Mouse (Mus musculus) lung, postnatal 0 days (tissue): Measurements from ENCODE around the gene Syt13. TPM values are rescaled to one million over a fixed set of nuclear protein-coding genes. Genes with fewer than 3 reads are reported as not detected.

Source experiments
- ATAC-seq: fragments of 200-750 bp; cut with Nextera tagmentation; 2 replicates; pipeline ENCODE4 v1.8.0; 2017; ENCODE audit warnings: moderate library complexity
- DNase-seq: peaks from one replicate; pipeline ENCODE4 v3.0.0-alpha.2; 2016; ENCODE audit warnings: low spot score
- H3K27ac ChIP-seq: fragments of 300-500 bp; sonication (generic); 2 replicates; pipeline ENCODE4 v1.5.1; 2014; ENCODE audit warnings: antibody characterized with exemption, mild to moderate bottlenecking, low read length, mixed read lengths
- H3K27me3 ChIP-seq: fragments of 300-500 bp; sonication (generic); replicated peaks from 2 replicates; pipeline ENCODE4 v1.6.1; 2014; ENCODE audit warnings: low read length, mixed read lengths; ENCODE audit not compliant: insufficient read depth
- H3K36me3 ChIP-seq: fragments of 300-500 bp; sonication (generic); 2 replicates; pipeline ENCODE4 v1.6.1; 2014; ENCODE audit warnings: low read length, mixed read lengths; ENCODE audit not compliant: insufficient read depth
- H3K4me1 ChIP-seq: fragments of 300-500 bp; sonication (generic); 2 replicates; pipeline ENCODE4 v1.6.1; 2014; ENCODE audit warnings: antibody characterized with exemption, low read depth, low read length, mixed read lengths; ENCODE audit not compliant: insufficient read depth
- H3K4me2 ChIP-seq: fragments of 300-500 bp; sonication (generic); replicated peaks from 2 replicates; pipeline ENCODE4 v1.6.1; 2014; ENCODE audit warnings: low read depth, mild to moderate bottlenecking, low read length, moderate library complexity, mixed read lengths
- H3K4me3 ChIP-seq: fragments of 300-500 bp; sonication (generic); 2 replicates; pipeline ENCODE4 v1.5.1; 2014; ENCODE audit warnings: low read depth, low read length
- H3K9ac ChIP-seq: fragments of 300-500 bp; sonication (generic); replicated peaks from 2 replicates; pipeline ENCODE4 v1.6.1; 2014; ENCODE audit warnings: low read depth, mild to moderate bottlenecking
- H3K9me3 ChIP-seq: fragments of 300-500 bp; sonication (generic); 2 replicates; pipeline ENCODE4 v1.6.1; 2016; ENCODE audit warnings: low read length, mixed read lengths
- CTCF ChIP-seq: IDR thresholded peaks from 2 replicates; pipeline ENCODE4 v1.5.1; 2016; ENCODE audit warnings: antibody characterized with exemption, mild to moderate bottlenecking
- EP300 ChIP-seq: IDR thresholded peaks from 2 replicates; pipeline ENCODE4 v1.6.1; 2016; ENCODE audit warnings: antibody characterized with exemption, mild to moderate bottlenecking, control low read depth
- WGBS: fragments of 180-500 bp; shearing (Covaris S2); extraction: QIAGEN DNeasy Blood & Tissue Kit; methylation state at CpG from one replicate; pipeline ENCODE4 v1.1.7; 2014; 5-methylcytosine and 5-hydroxymethylcytosine counted together
- polyA plus RNA-seq: library from polyadenylated mRNA; unstranded; fragments of >200 nt; fragmentation: Nextera tagmentation; extraction: Ambion mirVana; gene quantifications from 2 replicates; pipeline ENCODE4 v1.2.1, GENCODE M21; 2015

Gene Syt13
- polyA plus RNA-seq, 1 experiment from 2014 or later: 0.24 TPM

GRCm38 (mm10) chr2:92877488-92877887, 37.4 kb upstream of the Syt13 start:
- Histone ChIP-seq H3K9me3 (no peaks in the 10 kb centered on the region), H3K27ac (no peak overlapping the region), H3K9ac (no peak overlapping the region), H3K27me3 (no peaks in the 10 kb centered on the region), H3K4me1 (no peaks in the 10 kb centered on the region), H3K36me3 (no peaks in the 10 kb centered on the region), H3K4me2 (no peak overlapping the region), H3K4me3 (no peak overlapping the region)
- no peak for ATAC-seq
- TF ChIP-seq CTCF (no peak), EP300 (no peak)
- 67% methylated on average over 3 of the region's 3 CpGs for WGBS
- no peak for DNase-seq

GRCm38 (mm10) chr2:92883039-92883911, 31.6 kb upstream of the Syt13 start:
- ATAC-seq: peak; percentile 44; the same call in 1 of the 2 replicates
- 0 out of 2 replicates have a peak, but pooled peaks cover 3% of the 10 kb centered on the region for H3K4me1 ChIP-seq
- H3K4me3 ChIP-seq: no peak overlapping the region
- no peak overlapping the region for H3K4me2 ChIP-seq
- no peaks in the 10 kb centered on the region for H3K36me3 ChIP-seq
- no peak overlapping the region for H3K9ac ChIP-seq
- H3K9me3 ChIP-seq: no peaks in the 10 kb centered on the region
- no peak overlapping the region for H3K27ac ChIP-seq
- 6% methylated on average over 15 of the region's 15 CpGs for WGBS
- TF ChIP-seq EP300 (no peak), CTCF (peak; percentile 89)
- DNase-seq: peak; percentile 79
- no peaks in the 10 kb centered on the region for H3K27me3 ChIP-seq

GRCm38 (mm10) chr2:92883912-92884243, 31.0 kb upstream of the Syt13 start:
- H3K36me3 ChIP-seq: no peaks in the 10 kb centered on the region
- H3K4me1 ChIP-seq: 0 out of 2 replicates have a peak, but pooled peaks cover 3% of the 10 kb centered on the region
- WGBS: 3% methylated on average over 2 of the region's 2 CpGs
- H3K27ac ChIP-seq: no peak overlapping the region
- H3K4me3 ChIP-seq: no peak overlapping the region
- ATAC-seq (peak; percentile 33), DNase-seq (peak; percentile 53)
- no peaks in the 10 kb centered on the region for H3K9me3 ChIP-seq
- H3K4me2 ChIP-seq: no peak overlapping the region
- no peak overlapping the region for H3K9ac ChIP-seq
- TF ChIP-seq CTCF (no peak), EP300 (no peak)
- no peaks in the 10 kb centered on the region for H3K27me3 ChIP-seq

DNA sequence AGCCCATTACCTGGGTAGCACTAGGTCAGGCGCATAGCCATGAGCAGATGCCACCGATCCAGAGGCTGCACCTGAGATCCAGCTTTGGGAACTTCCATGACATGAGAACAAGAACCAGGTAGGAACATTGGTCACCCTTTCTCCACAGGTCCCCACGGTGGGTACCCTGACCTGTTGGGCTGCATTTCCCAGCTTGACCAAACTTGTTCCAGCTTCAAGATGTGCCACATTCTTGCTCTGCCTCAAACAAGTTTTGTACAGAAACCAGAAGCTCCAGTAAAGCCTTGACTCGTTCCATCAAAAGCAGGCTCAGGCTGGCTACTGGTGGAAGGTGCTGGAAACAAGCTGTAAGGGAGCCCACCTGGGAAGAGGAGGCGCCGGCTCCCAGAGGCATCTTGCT, 29.9 kb upstream of the Syt13 start:
- ATAC-seq: no peak
- 0 out of 2 replicates have a peak, but pooled peaks cover 3% of the 10 kb centered on the region for H3K4me1 ChIP-seq
- no peak for DNase-seq
- H3K36me3 ChIP-seq: no peaks in the 10 kb centered on the region
- no peak overlapping the region for H3K4me3 ChIP-seq
- no peak for TF ChIP-seq EP300
- TF ChIP-seq CTCF: no peak
- H3K27me3 ChIP-seq: no peaks in the 10 kb centered on the region
- no peak overlapping the region for H3K9ac ChIP-seq
- WGBS: 83% methylated on average over 6 of the region's 6 CpGs
- H3K9me3 ChIP-seq: no peaks in the 10 kb centered on the region
- no peak overlapping the region for H3K4me2 ChIP-seq
- no peak overlapping the region for H3K27ac ChIP-seq

- Histone ChIP-seq H3K4me1 (0 out of 2 replicates have a peak, but pooled peaks cover 3% of the 10 kb centered on the region), H3K27ac (no peak overlapping the region), H3K9me3 (no peaks in the 10 kb centered on the region), H3K9ac (no peak overlapping the region), H3K36me3 (no peaks in the 10 kb centered on the region), H3K27me3 (no peaks in the 10 kb centered on the region), H3K4me2 (no peak overlapping the region), H3K4me3 (no peak overlapping the region)
- no peak for ATAC-seq
- TF ChIP-seq CTCF: no peak
- WGBS: 70% methylated on average over 3 of the region's 3 CpGs
- DNase-seq: no peak
These were observed 28.0 kb upstream of the Syt13 start for GRCm38 (mm10) chr2:92886862-92887261.

DNA sequence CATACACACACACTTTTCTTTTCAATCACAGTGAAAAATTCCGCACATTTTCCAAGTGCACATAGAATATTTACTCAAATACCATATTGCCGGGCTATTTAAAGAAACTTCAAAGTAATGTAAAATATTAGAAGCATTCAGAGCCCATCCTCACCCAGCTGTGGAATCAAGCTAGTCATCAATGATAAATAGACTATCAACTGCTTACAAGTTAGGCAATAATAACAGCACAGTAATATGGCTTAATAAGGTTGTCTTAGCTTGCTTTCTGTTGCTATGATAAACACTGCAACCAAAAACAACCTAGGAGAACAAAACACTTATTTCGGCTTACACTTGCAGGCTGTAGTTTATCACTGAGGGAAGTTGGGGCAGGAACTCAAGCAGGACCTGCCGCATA, 22.4 kb upstream of the Syt13 start:
- DNase-seq (peak; percentile 79), ATAC-seq (peak; percentile 83)
- Histone ChIP-seq H3K27me3 (no peaks in the 10 kb centered on the region), H3K4me1 (no peaks in the 10 kb centered on the region), H3K9ac (no peak overlapping the region), H3K4me3 (no peak overlapping the region), H3K36me3 (no peaks in the 10 kb centered on the region), H3K4me2 (no peak overlapping the region), H3K9me3 (no peaks in the 10 kb centered on the region), H3K27ac (no peak overlapping the region)
- TF ChIP-seq CTCF (no peak), EP300 (no peak)
- WGBS: 50% methylated on average over 4 of the region's 4 CpGs
